Mouse (Mus musculus) left cerebral cortex, adult 9 months (tissue): ENCODE results near the gene Rab20.
A peak's percentile ranks its signal among the peaks of the same experiment; 100 is the strongest.

Experiments used
- DNase-seq, 2 experiments: peaks; one replicate each; pipeline ENCODE4 v3.0.0; 2022; ENCODE audit warnings: low spot score in 2 of 2

The Rab20 gene

DNA sequence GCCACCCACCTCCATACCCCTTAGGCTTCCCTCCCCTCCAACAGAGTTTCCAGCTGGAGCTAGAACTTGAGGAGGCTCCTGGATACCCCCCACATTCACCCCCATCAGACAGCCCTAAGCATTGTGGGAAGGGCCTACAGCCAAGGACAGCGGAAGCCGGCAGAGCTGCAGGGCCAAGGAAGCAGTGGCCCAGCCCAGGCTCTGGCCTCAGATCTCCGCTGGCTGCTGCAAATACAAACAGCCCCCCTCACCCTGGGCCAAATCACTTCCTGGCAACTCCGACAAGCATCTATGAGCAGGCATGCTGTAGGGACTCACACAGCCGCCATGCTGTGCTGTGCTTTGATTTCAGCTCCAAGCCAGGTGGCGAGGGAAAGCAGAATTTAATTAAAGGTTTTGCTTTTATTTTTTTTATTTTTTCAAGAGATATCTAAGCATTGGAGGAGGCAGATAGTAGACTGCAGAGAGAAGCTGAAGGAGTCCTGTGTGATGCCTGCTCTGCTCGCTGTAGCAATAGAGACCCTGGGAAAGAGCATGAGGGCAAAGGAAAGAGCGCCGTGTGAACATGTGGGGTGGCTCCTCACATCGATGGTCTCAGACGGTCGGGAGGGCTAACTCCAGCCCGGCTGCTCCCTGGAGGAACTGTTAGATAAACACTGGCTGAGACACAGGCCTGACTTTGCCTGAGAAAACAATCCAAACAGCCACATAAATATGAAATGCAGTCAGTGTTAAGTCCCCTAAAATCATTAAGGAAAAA lies 72.6 kb downstream of the Rab20 start:
- DNase-seq: peak in 1 of 2 experiments; percentile 32

DNA sequence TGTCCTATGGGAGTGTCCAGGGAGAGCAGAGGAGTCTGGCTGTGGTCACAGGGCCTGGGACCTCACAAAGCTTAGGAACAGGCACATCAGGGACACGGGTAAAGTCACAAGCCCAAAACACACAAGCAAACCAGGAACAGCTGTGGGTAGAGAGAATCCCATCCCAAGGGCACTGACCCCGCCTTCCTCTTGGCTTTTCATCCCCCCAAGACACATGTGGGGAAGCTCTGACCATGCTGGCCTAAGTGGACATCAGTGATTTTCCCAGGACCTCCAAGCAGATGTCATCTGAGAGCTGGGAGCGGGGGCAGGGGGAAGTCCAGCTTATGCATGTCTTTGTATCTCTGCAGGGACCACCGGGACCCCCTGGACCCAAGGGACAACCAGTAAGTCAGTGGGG lies 73.9 kb downstream of the Rab20 start:
- DNase-seq: no peak

DNA sequence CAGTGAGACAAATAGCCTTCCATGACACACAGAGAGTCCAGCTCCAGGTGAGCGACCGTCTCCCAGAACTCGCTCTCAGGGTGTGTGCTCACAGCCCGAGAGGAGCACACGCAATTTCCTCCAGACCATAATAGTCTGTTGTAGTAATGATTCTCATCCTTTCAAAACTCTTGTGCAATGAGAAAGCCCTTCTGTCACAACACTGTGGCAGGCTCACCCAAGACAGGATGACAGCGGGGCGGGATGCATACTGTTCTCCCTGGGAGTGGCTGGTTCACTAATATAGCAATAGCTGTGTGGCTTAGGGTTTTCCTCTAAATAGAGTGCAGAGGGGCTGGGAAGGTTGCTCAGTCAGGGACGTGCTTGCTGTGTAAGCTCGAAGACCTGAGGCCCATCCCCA lies 74.7 kb downstream of the Rab20 start:
- no peak for DNase-seq
